Mouse (Mus musculus): ENCODE results near the gene Slc19a1.
A peak's percentile ranks its signal among the peaks of the same experiment; 100 is the strongest.

Slc19a1 gene

GRCm38 (mm10) chr10:77031768-77032375 is at the start of gene Slc19a1:
Gene Slc19a1, plus strand, starts transcription at chr10:77032241.
- peak in 1 of 2 experiments; percentile 20 for DNase-seq

GRCm38 (mm10) chr10:76988586-76988985 is 43.5 kb upstream of the Slc19a1 start:
- DNase-seq = no peak

GRCm38 (mm10) chr10:76992456-76992855 is 39.6 kb upstream of the Slc19a1 start:
- no peak for DNase-seq

GRCm38 (mm10) chr10:76997759-76998513 is 34.1 kb upstream of the Slc19a1 start:
- DNase-seq = no peak

GRCm38 (mm10) chr10:77004936-77005335 is 27.1 kb upstream of the Slc19a1 start:
- no peak for DNase-seq

GRCm38 (mm10) chr10:77007433-77008108 is 24.5 kb upstream of the Slc19a1 start:
- no peak for DNase-seq

GRCm38 (mm10) chr10:77008109-77008561 is 23.9 kb upstream of the Slc19a1 start:
- DNase-seq = no peak

GRCm38 (mm10) chr10:77008698-77009097 is 23.3 kb upstream of the Slc19a1 start:
- DNase-seq = no peak

- DNase-seq = no peak
Measured at GRCm38 (mm10) chr10:77011681-77012080, 20.4 kb upstream of the Slc19a1 start.

GRCm38 (mm10) chr10:77016080-77016479 is 16.0 kb upstream of the Slc19a1 start:
- DNase-seq = no peak

- no peak for DNase-seq
Measured at GRCm38 (mm10) chr10:77016499-77016898, 15.5 kb upstream of the Slc19a1 start.

- DNase-seq = no peak
Measured at GRCm38 (mm10) chr10:77017061-77017460, 15.0 kb upstream of the Slc19a1 start.

- no peak for DNase-seq
Measured at GRCm38 (mm10) chr10:77017662-77018061, 14.4 kb upstream of the Slc19a1 start.

- peak; percentile 77 for DNase-seq
Measured at GRCm38 (mm10) chr10:77021399-77022052, 10.5 kb upstream of the Slc19a1 start.

- DNase-seq = no peak
Measured at GRCm38 (mm10) chr10:77022301-77023130, 9.5 kb upstream of the Slc19a1 start.

GRCm38 (mm10) chr10:77024231-77024630 is 7.8 kb upstream of the Slc19a1 start:
- no peak for DNase-seq

- DNase-seq = no peak
Measured at GRCm38 (mm10) chr10:77026944-77027343, 5.1 kb upstream of the Slc19a1 start.

GRCm38 (mm10) chr10:77028782-77029296 is 3.2 kb upstream of the Slc19a1 start:
- no peak for DNase-seq

- DNase-seq = no peak
Measured at GRCm38 (mm10) chr10:77029761-77030160, 2.3 kb upstream of the Slc19a1 start.

- DNase-seq = no peak
Measured at GRCm38 (mm10) chr10:77030666-77031065, 1.4 kb upstream of the Slc19a1 start.

- DNase-seq = peak; percentile 96 to 98
Measured at GRCm38 (mm10) chr10:77032591-77033322, 716 bp downstream of the Slc19a1 start.

Measured in thymus, postnatal 36 days (tissue).